Mouse (Mus musculus) small intestine, adult 2 months (tissue): ENCODE measurements around the gene Lcn4.

Source experiments
- CTCF ChIP-seq: fragments of 200-500 bp; IDR thresholded peaks from 2 replicates; pipeline ENCODE4 v1.5.1; 2012; ENCODE audit warnings: low read depth, mild to moderate bottlenecking, control low read depth, inconsistent platforms, low read length, moderate library complexity, mixed read lengths; ENCODE audit not compliant: insufficient replicate concordance, insufficient read length; ENCODE audit errors: extremely low read depth
- POLR2A ChIP-seq: fragments of 200-500 bp; IDR thresholded peaks from 2 replicates; pipeline ENCODE4 v1.6.1; 2012; ENCODE audit warnings: low read depth, mild to moderate bottlenecking, control low read depth, inconsistent platforms, low read length, moderate library complexity

GRCm38 (mm10) chr2:26661143-26661752, 9.8 kb downstream of the Lcn4 start:
- no peak for TF ChIP-seq POLR2A
- no peak for TF ChIP-seq CTCF
